In the genomic region with DNA sequence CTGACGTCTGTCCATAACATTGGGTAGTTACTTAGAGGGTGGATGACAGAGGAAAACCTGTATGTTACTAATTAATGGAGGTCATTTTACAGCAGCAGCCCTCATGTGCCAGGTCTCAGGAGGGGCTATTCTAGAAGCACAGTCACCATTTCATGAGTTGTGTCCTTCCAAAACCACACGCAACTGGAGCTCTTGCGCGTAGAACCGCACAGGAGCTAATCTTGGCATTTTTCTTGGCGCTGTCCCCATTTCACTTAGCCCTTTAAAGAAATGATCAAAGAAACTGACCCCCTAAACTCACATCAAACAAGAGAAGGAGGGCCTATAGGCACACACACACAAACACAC, we compare ENCODE assay signal across 10 mouse cellular contexts. TPM values are rescaled to one million over a fixed set of nuclear protein-coding genes. Genes with fewer than 3 reads are reported as not detected.
DNase-seq lines count a peak whose midpoint lies in the region; ATAC-seq lines count a peak whose summit lies in the region.
"Had no signal": no experiment of that assay in that cellular context is flagged by ENCODE, and none has a peak within 500 bp of the region (broad histone marks: within the 10 kb centered on the region; RNA-seq: fewer than 3 reads in every experiment).

No protein-coding gene starts in this region.

- DNase-seq in heart, adult 9 months (ENCODE audit: low spot score in 2 of 2), result no peak
- peak; percentile 51 to 56 for DNase-seq in cerebellum, postnatal 10 days
- DNase-seq in hindbrain, embryonic 11.5 days (ENCODE audit: low spot score), result no peak
- DNase-seq in thymus, postnatal 36 days, result no peak
- no peak for DNase-seq in left cerebral cortex, adult 9 months (ENCODE audit: low spot score in 2 of 2)
- no peak for DNase-seq in layer of hippocampus, adult 8-10 months (ENCODE audit: low spot score in 2 of 2)

- ATAC-seq in heart, embryonic 14.5 days (ENCODE audit: insufficient number of reproducible peaks, insufficient read depth, low FRiP score, low read depth), result no peak
- no peak for ATAC-seq in hindbrain, embryonic 11.5 days (ENCODE audit: low FRiP score)
- ATAC-seq in neural tube, embryonic 12.5 days (ENCODE audit: low FRiP score, low read depth), result no peak

- H3K27me3 ChIP-seq in heart, embryonic 14.5 days (ENCODE audit: control insufficient read depth, insufficient read depth, low read length), result peaks cover 13% of the 10 kb centered on the region; the same call in 1 of the 2 replicates
- peaks cover 13% of the 10 kb centered on the region for H3K27me3 ChIP-seq in hindbrain, embryonic 11.5 days (ENCODE audit: control insufficient read depth, insufficient read depth, low read length)
- 0 out of 2 replicates have a peak, but pooled peaks cover 20% of the 10 kb centered on the region for H3K27me3 ChIP-seq in neural tube, embryonic 12.5 days (replicated peaks)

- H3K27ac ChIP-seq in heart, embryonic 14.5 days (replicated peaks in 1 of 2; ENCODE audit: control insufficient read depth in 1 of 2, insufficient read depth in 1 of 2, low read depth in 2 of 2, low read length in 2 of 2), result no peak overlapping the region
- H3K27ac ChIP-seq in hindbrain, embryonic 11.5 days (ENCODE audit: low read depth, low read length), result no peak overlapping the region
- no peak overlapping the region for H3K27ac ChIP-seq in neural tube, embryonic 12.5 days

- no peaks in the 10 kb centered on the region for H3K36me3 ChIP-seq in heart, embryonic 14.5 days (ENCODE audit: control insufficient read depth, insufficient read depth, low read length)
- no peaks in the 10 kb centered on the region for H3K36me3 ChIP-seq in hindbrain, embryonic 11.5 days (ENCODE audit: control insufficient read depth, insufficient read depth, low read length)
- H3K36me3 ChIP-seq in neural tube, embryonic 12.5 days, result no peaks in the 10 kb centered on the region

- H3K4me3 ChIP-seq in heart, embryonic 14.5 days (ENCODE audit: control insufficient read depth in 1 of 2, insufficient read depth in 1 of 2, low read depth in 1 of 2, low read length in 2 of 2), result peak overlapping the region in 1 of 2 experiments; percentile 45; a peak in 2 of 4 replicates
- peak overlapping the region; percentile 57; the same call in 1 of the 2 replicates for H3K4me3 ChIP-seq in hindbrain, embryonic 11.5 days (ENCODE audit: low read depth, low read length)
- peak overlapping the region; percentile 57 for H3K4me3 ChIP-seq in neural tube, embryonic 12.5 days

- peak overlapping the region; percentile 76 for H3K4me2 ChIP-seq in heart, embryonic 14.5 days (ENCODE audit: low read length)
- H3K4me2 ChIP-seq in hindbrain, embryonic 11.5 days (replicated peaks; ENCODE audit: low read depth, low read length), result no peak overlapping the region
- H3K4me2 ChIP-seq in neural tube, embryonic 12.5 days (replicated peaks), result peak overlapping the region; percentile 81

- 70% methylated on average over 6 of the region's 6 CpGs for WGBS in heart, embryonic 14.5 days
- 69% methylated on average over 6 of the region's 6 CpGs for WGBS in hindbrain, embryonic 11.5 days
- 83% methylated on average over 6 of the region's 6 CpGs for WGBS in neural tube, embryonic 12.5 days

- peaks cover 3 to 7% of the 10 kb centered on the region in 2 experiments; a peak in 3 of 4 replicates for H3K4me1 ChIP-seq in heart, embryonic 14.5 days (ENCODE audit: control insufficient read depth in 2 of 2, insufficient read depth in 2 of 2, low read length in 2 of 2)
- H3K4me1 ChIP-seq in hindbrain, embryonic 11.5 days (replicated peaks; ENCODE audit: control insufficient read depth, insufficient read depth, low read length), result no peaks in the 10 kb centered on the region
- H3K4me1 ChIP-seq in neural tube, embryonic 12.5 days, result no peaks in the 10 kb centered on the region

- no peak overlapping the region for H3K9ac ChIP-seq in heart, embryonic 14.5 days (ENCODE audit: low read length)
- H3K9ac ChIP-seq in hindbrain, embryonic 11.5 days (ENCODE audit: low read depth, low read length), result no peak overlapping the region
- H3K9ac ChIP-seq in neural tube, embryonic 12.5 days, result no peak overlapping the region; the same call in 1 of the 2 replicates

- H3K9me3 ChIP-seq in heart, embryonic 14.5 days (ENCODE audit: control insufficient read depth, low read length), result no peaks in the 10 kb centered on the region
- no peaks in the 10 kb centered on the region for H3K9me3 ChIP-seq in hindbrain, embryonic 11.5 days (ENCODE audit: control insufficient read depth, low read length)
- H3K9me3 ChIP-seq in neural tube, embryonic 12.5 days, result no peaks in the 10 kb centered on the region

RNA-seq across cellular contexts. Expression of a gene that starts 1.9 kb away (rescaled TPM):
- polyA plus RNA-seq in heart, embryonic 14.5 days (2014; fragmentation: Nextera tagmentation; extraction: Ambion mirVana), result 0.96 and 1.7 TPM in 2 replicates
- polyA plus RNA-seq in hindbrain, embryonic 11.5 days (2014; fragmentation: Nextera tagmentation; extraction: Ambion mirVana), result 2.2 and 2.4 TPM in 2 replicates
- 8.1 and 9.6 TPM in 2 replicates for polyA plus RNA-seq in neural tube, embryonic 12.5 days (2016; fragmentation: Nextera tagmentation; extraction: Ambion mirVana)
- total RNA-seq in layer of hippocampus, adult 8-10 months (2022), result 1 to 10 TPM; 6.2 to 7.0 (median 6.7) TPM
- total RNA-seq: common myeloid progenitor, adult 5-6 weeks had no signal
- polyA plus RNA-seq: testis, adult 2 months had no signal

Comparison
In these comparisons a context has a peak if more than half of its experiments do, and no peak if none do; other contexts are left out.
1. DNase-seq: peak in cerebellum, postnatal 10 days (2 of 2); none in heart, adult 9 months (0 of 2), hindbrain, embryonic 11.5 days (single experiment), thymus, postnatal 36 days (0 of 2), left cerebral cortex, adult 9 months (0 of 2) and layer of hippocampus, adult 8-10 months (0 of 2).